Mouse (Mus musculus) testis, adult 2 months (tissue): Measurements from ENCODE around the gene Gm49416. TPM values are rescaled to one million over a fixed set of nuclear protein-coding genes. Genes with fewer than 3 reads are reported as not detected.

Source experiments
- H3K27ac ChIP-seq: fragments of 200-500 bp; 2 replicates; pipeline ENCODE4 v1.5.1; 2012; ENCODE audit warnings: low read depth, low read length; ENCODE audit not compliant: control insufficient read depth, insufficient read depth
- H3K27me3 ChIP-seq: fragments of 200-500 bp; 2 replicates; pipeline ENCODE4 v1.6.1; 2012; ENCODE audit warnings: mild to moderate bottlenecking, low read length, moderate library complexity; ENCODE audit not compliant: control insufficient read depth, insufficient read depth
- H3K36me3 ChIP-seq: fragments of 200-500 bp; 2 replicates; pipeline ENCODE4 v1.6.1; 2012; ENCODE audit warnings: mild to moderate bottlenecking, low read length; ENCODE audit not compliant: control insufficient read depth, insufficient read depth
- H3K4me1 ChIP-seq: fragments of 200-500 bp; 2 replicates; pipeline ENCODE4 v1.6.1; 2012; ENCODE audit warnings: low read length; ENCODE audit not compliant: control insufficient read depth, insufficient read depth
- H3K4me3 ChIP-seq: fragments of 200-500 bp; 2 replicates; pipeline ENCODE4 v1.5.1; 2012; ENCODE audit warnings: low read depth, mild to moderate bottlenecking, low read length, moderate library complexity, mixed read lengths; ENCODE audit not compliant: control insufficient read depth
- CTCF ChIP-seq: fragments of 200-500 bp; IDR thresholded peaks from 2 replicates; pipeline ENCODE4 v1.5.1; 2012; ENCODE audit warnings: low read depth, mild to moderate bottlenecking, inconsistent platforms, low read length, moderate library complexity; ENCODE audit not compliant: control insufficient read depth, insufficient read depth, insufficient replicate concordance
- POLR2A ChIP-seq: fragments of 200-500 bp; IDR thresholded peaks from 2 replicates; pipeline ENCODE4 v1.6.1; 2012; ENCODE audit warnings: low read depth, mild to moderate bottlenecking, inconsistent platforms, low read length, moderate library complexity; ENCODE audit not compliant: control insufficient read depth
- polyA plus RNA-seq: library from polyadenylated mRNA; depleted of rRNA; stranded (reverse); fragments of >200 nt; gene quantifications from 2 replicates; pipeline ENCODE4 v1.2.3, GENCODE M21; 2012

The Gm49416 gene
- polyA plus RNA-seq, 1 experiment = not detected

- Histone ChIP-seq H3K4me1 (peaks cover 14% of the 10 kb centered on the region), H3K36me3 (peaks cover 2% of the 10 kb centered on the region), H3K27me3 (no peaks in the 10 kb centered on the region), H3K4me3 (peak within 1 kb of the TSS; percentile 92), H3K27ac (peak within 1 kb of the TSS; percentile 80)
- TF ChIP-seq POLR2A = peak; percentile 93
- TF ChIP-seq CTCF = no peak
Observed at GRCm38 (mm10) chr19:8897865-8898495, 9.3 kb downstream of the Gm49416 start, which contains the start of gene Ganab. Ganab (plus strand) TSS chr19:8898071.

GRCm38 (mm10) chr19:8898576-8898975 lies 9.8 kb downstream of the Gm49416 start:
- H3K4me3 ChIP-seq = peak overlapping the region; percentile 92
- H3K36me3 ChIP-seq = peaks cover 2% of the 10 kb centered on the region
- H3K27ac ChIP-seq = peak overlapping the region; percentile 80
- H3K4me1 ChIP-seq = peaks cover 13% of the 10 kb centered on the region
- no peaks in the 10 kb centered on the region for H3K27me3 ChIP-seq
- TF ChIP-seq POLR2A (no peak), CTCF (no peak)

GRCm38 (mm10) chr19:8899079-8899478 lies 10.4 kb downstream of the Gm49416 start:
- Histone ChIP-seq H3K36me3 (peaks cover 2% of the 10 kb centered on the region), H3K27ac (no peak overlapping the region), H3K4me1 (peaks cover 10% of the 10 kb centered on the region), H3K4me3 (no peak overlapping the region), H3K27me3 (no peaks in the 10 kb centered on the region)
- TF ChIP-seq POLR2A (no peak), CTCF (no peak)

GRCm38 (mm10) chr19:8903412-8903811 lies 14.7 kb downstream of the Gm49416 start:
- H3K4me1 ChIP-seq = no peaks in the 10 kb centered on the region; the same call in 1 of the 2 replicates
- H3K36me3 ChIP-seq = peaks cover 2% of the 10 kb centered on the region
- no peak overlapping the region for H3K27ac ChIP-seq
- H3K4me3 ChIP-seq = no peak overlapping the region
- H3K27me3 ChIP-seq = no peaks in the 10 kb centered on the region
- TF ChIP-seq CTCF (no peak), POLR2A (no peak)

- TF ChIP-seq CTCF (no peak), POLR2A (no peak)
- no peaks in the 10 kb centered on the region for H3K4me1 ChIP-seq
- peaks cover 8% of the 10 kb centered on the region for H3K36me3 ChIP-seq
- no peak overlapping the region for H3K4me3 ChIP-seq
- H3K27me3 ChIP-seq = no peaks in the 10 kb centered on the region
- H3K27ac ChIP-seq = no peak overlapping the region
Observed at GRCm38 (mm10) chr19:8908531-8908930, 19.8 kb downstream of the Gm49416 start.

- Histone ChIP-seq H3K27ac (no peak overlapping the region), H3K27me3 (no peaks in the 10 kb centered on the region), H3K36me3 (peaks cover 11% of the 10 kb centered on the region), H3K4me3 (no peak overlapping the region), H3K4me1 (no peaks in the 10 kb centered on the region)
- TF ChIP-seq POLR2A (no peak), CTCF (no peak)
Observed at GRCm38 (mm10) chr19:8911810-8912209, 23.1 kb downstream of the Gm49416 start.

- H3K36me3 ChIP-seq = peaks cover 8% of the 10 kb centered on the region
Observed at GRCm38 (mm10) chr19:8914212-8914611, 25.5 kb downstream of the Gm49416 start.

GRCm38 (mm10) chr19:8919000-8919399 lies 30.3 kb downstream of the Gm49416 start:
- TF ChIP-seq CTCF (no peak), POLR2A (no peak)

More at GRCm38 (mm10) chr19:8914212-8914611, 25.5 kb downstream of the Gm49416 start:
- TF ChIP-seq POLR2A (no peak), CTCF (no peak)
- H3K4me3 ChIP-seq = no peak overlapping the region
- H3K27me3 ChIP-seq = no peaks in the 10 kb centered on the region
- no peak overlapping the region for H3K27ac ChIP-seq
- no peaks in the 10 kb centered on the region; the same call in 1 of the 2 replicates for H3K4me1 ChIP-seq

More at GRCm38 (mm10) chr19:8919000-8919399, 30.3 kb downstream of the Gm49416 start:
- H3K36me3 ChIP-seq = peaks cover 3% of the 10 kb centered on the region; the same call in 1 of the 2 replicates
- H3K4me1 ChIP-seq = peaks cover 8% of the 10 kb centered on the region
- no peak overlapping the region for H3K4me3 ChIP-seq
- no peaks in the 10 kb centered on the region for H3K27me3 ChIP-seq
- no peak overlapping the region for H3K27ac ChIP-seq
